ENCODE assay signal across 9 mouse cellular contexts in the genomic region with DNA sequence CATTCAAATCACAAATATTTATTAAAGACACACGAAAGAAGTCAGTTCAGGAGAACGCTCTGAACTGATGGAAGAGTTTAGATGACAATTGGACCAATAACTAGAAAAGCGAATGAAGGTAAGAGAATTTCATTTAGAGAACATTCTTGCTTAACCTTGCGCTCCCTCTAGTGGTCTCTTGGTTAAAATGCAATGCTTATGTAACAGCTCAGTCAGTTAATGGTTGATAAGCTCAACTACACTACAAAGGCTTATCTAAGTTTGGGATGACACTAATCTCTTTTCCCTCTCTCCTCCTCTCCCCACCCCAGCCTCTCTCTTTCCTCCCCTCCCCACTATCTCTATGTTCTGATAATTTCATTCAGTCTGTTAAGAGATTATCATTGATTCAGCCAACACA. TPM values are rescaled to one million over a fixed set of nuclear protein-coding genes. Genes with fewer than 3 reads are reported as not detected.
DNase-seq lines count a peak whose midpoint lies in the region; ATAC-seq and TF ChIP-seq lines count a peak whose summit lies in the region.
"Had no signal": no experiment of that assay in that cellular context is flagged by ENCODE, and none has a peak within 500 bp of the region (broad histone marks: within the 10 kb centered on the region; RNA-seq: fewer than 3 reads in every experiment).

No protein-coding gene starts in this region.

- H3K36me3 ChIP-seq in forebrain, postnatal 0 days (ENCODE audit: insufficient read depth), result no peaks in the 10 kb centered on the region
- H3K36me3 ChIP-seq in forebrain, embryonic 15.5 days, result no peaks in the 10 kb centered on the region
- no peaks in the 10 kb centered on the region for H3K36me3 ChIP-seq in liver, embryonic 14.5 days (replicated peaks; ENCODE audit: control insufficient read depth, insufficient read depth, low read depth)
- H3K36me3 ChIP-seq in stomach, postnatal 0 days (ENCODE audit: control insufficient read depth, insufficient read depth, low read length), result no peaks in the 10 kb centered on the region
- H3K36me3 ChIP-seq: hindbrain, embryonic 15.5 days had no signal

- H3K4me3 ChIP-seq in forebrain, postnatal 0 days (ENCODE audit: low read depth, low read length), result no peak overlapping the region
- H3K4me3 ChIP-seq in forebrain, embryonic 15.5 days, result no peak overlapping the region
- no peak overlapping the region for H3K4me3 ChIP-seq in liver, embryonic 14.5 days (ENCODE audit: insufficient read depth in 1 of 2, low read depth in 2 of 2, low read length in 2 of 2)
- H3K4me3 ChIP-seq in stomach, postnatal 0 days (ENCODE audit: low read depth, low read length), result no peak overlapping the region
- H3K4me3 ChIP-seq: hindbrain, embryonic 15.5 days had no signal

- no peaks in the 10 kb centered on the region for H3K4me1 ChIP-seq in forebrain, postnatal 0 days (ENCODE audit: insufficient read depth)
- H3K4me1 ChIP-seq in forebrain, embryonic 15.5 days, result no peaks in the 10 kb centered on the region
- peaks cover 0 to 3% of the 10 kb centered on the region in 2 experiments; a peak in 1 of 4 replicates for H3K4me1 ChIP-seq in liver, embryonic 14.5 days (replicated peaks; ENCODE audit: control insufficient read depth in 2 of 2, insufficient read depth in 2 of 2, low read length in 1 of 2)
- H3K4me1 ChIP-seq in stomach, postnatal 0 days (replicated peaks; ENCODE audit: control insufficient read depth, insufficient read depth), result no peaks in the 10 kb centered on the region
- H3K4me1 ChIP-seq: hindbrain, embryonic 15.5 days had no signal

- H3K27me3 ChIP-seq in forebrain, postnatal 0 days (ENCODE audit: insufficient read depth, low read length), result no peaks in the 10 kb centered on the region
- no peaks in the 10 kb centered on the region for H3K27me3 ChIP-seq in forebrain, embryonic 15.5 days
- H3K27me3 ChIP-seq in liver, embryonic 14.5 days (ENCODE audit: control insufficient read depth, insufficient read depth, low read length), result no peaks in the 10 kb centered on the region
- no peaks in the 10 kb centered on the region for H3K27me3 ChIP-seq in stomach, postnatal 0 days (ENCODE audit: control insufficient read depth, insufficient read depth, low read length)

- 31% methylated on average over 4 of the region's 4 CpGs for WGBS in forebrain, postnatal 0 days
- WGBS in forebrain, embryonic 15.5 days, result 32% methylated on average over 4 of the region's 4 CpGs
- WGBS in liver, embryonic 14.5 days (ENCODE audit: insufficient replicate concordance), result 25% methylated on average over 4 of the region's 4 CpGs
- 33% methylated on average over 4 of the region's 4 CpGs for WGBS in stomach, postnatal 0 days

- no peaks in the 10 kb centered on the region for H3K9me3 ChIP-seq in forebrain, postnatal 0 days (ENCODE audit: low read length)
- H3K9me3 ChIP-seq in forebrain, embryonic 15.5 days, result no peaks in the 10 kb centered on the region
- H3K9me3 ChIP-seq in liver, embryonic 14.5 days (ENCODE audit: control insufficient read depth, low read length), result no peaks in the 10 kb centered on the region
- H3K9me3 ChIP-seq in stomach, postnatal 0 days (ENCODE audit: control insufficient read depth, low read length), result no peaks in the 10 kb centered on the region
- H3K9me3 ChIP-seq: hindbrain, embryonic 15.5 days had no signal

- DNase-seq in forebrain, postnatal 0 days, result peak; percentile 75
- DNase-seq in liver, embryonic 14.5 days (ENCODE audit: low read depth in 3 of 3, low spot score in 3 of 3), result peak; percentile 41 to 44 (median 42)
- no peak for DNase-seq in liver
- DNase-seq in brain, adult 2 months (ENCODE audit: low read depth, low spot score), result peak; percentile 81
- peak; percentile 16 to 66 for DNase-seq in layer of hippocampus, adult 18-20 months (ENCODE audit: low spot score in 2 of 2)
- no peak for DNase-seq in stomach, postnatal 0 days (ENCODE audit: low spot score)
- no peak for DNase-seq in spleen, postnatal 10 days (ENCODE audit: low spot score in 2 of 2)

- no peak for ATAC-seq in forebrain, postnatal 0 days
- no peak for ATAC-seq in forebrain, embryonic 15.5 days (replicated peaks)
- ATAC-seq in liver, embryonic 14.5 days (ENCODE audit: insufficient read depth), result no peak
- no peak for ATAC-seq in stomach, postnatal 0 days (ENCODE audit: low FRiP score, low TSS enrichment)

- H3K9ac ChIP-seq in forebrain, postnatal 0 days, result no peak overlapping the region
- no peak overlapping the region for H3K9ac ChIP-seq in forebrain, embryonic 15.5 days (replicated peaks)
- H3K9ac ChIP-seq in liver, embryonic 14.5 days (replicated peaks), result no peak overlapping the region
- no peak overlapping the region for H3K9ac ChIP-seq in stomach, postnatal 0 days (ENCODE audit: low read length)
- H3K9ac ChIP-seq: hindbrain, embryonic 15.5 days had no signal

- H3K27ac ChIP-seq in forebrain, postnatal 0 days (ENCODE audit: low read depth, low read length), result no peak overlapping the region
- H3K27ac ChIP-seq in forebrain, embryonic 15.5 days (replicated peaks), result no peak overlapping the region
- no peak overlapping the region for H3K27ac ChIP-seq in liver, embryonic 14.5 days
- H3K27ac ChIP-seq in stomach, postnatal 0 days (replicated peaks), result no peak overlapping the region
- H3K27ac ChIP-seq: hindbrain, embryonic 15.5 days had no signal

- TF ChIP-seq CTCF in forebrain, postnatal 0 days (IDR thresholded peaks at IDR 0.05; ENCODE audit: low read depth), result peak; percentile 76
- peak; percentile 56; the same call in 1 of the 2 replicates for TF ChIP-seq CTCF in liver, embryonic 14.5 days (IDR thresholded peaks at IDR 0.05; ENCODE audit: low read depth)
- peak; percentile 82 for TF ChIP-seq CTCF in stomach, postnatal 0 days (IDR thresholded peaks at IDR 0.05; ENCODE audit: low read depth)

- H3K4me2 ChIP-seq in forebrain, postnatal 0 days (ENCODE audit: low read depth), result no peak overlapping the region
- no peak overlapping the region for H3K4me2 ChIP-seq in forebrain, embryonic 15.5 days (replicated peaks)
- H3K4me2 ChIP-seq in liver, embryonic 14.5 days (ENCODE audit: low read depth), result no peak overlapping the region
- H3K4me2 ChIP-seq in stomach, postnatal 0 days (replicated peaks; ENCODE audit: low read depth), result no peak overlapping the region
- H3K4me2 ChIP-seq: hindbrain, embryonic 15.5 days had no signal

- no peak for TF ChIP-seq EP300 in liver, embryonic 14.5 days (IDR thresholded peaks at IDR 0.05; ENCODE audit: low read depth)
- no peak for TF ChIP-seq EP300 in stomach, postnatal 0 days (optimal IDR thresholded peaks at IDR 0.05)

RNA-seq across cellular contexts. Expression of a gene that starts 26.2 kb away (rescaled TPM):
- total RNA-seq in forebrain, postnatal 0 days (2014; rRNA removed), result 12.7 and 13.5 TPM in 2 replicates
- polyA plus RNA-seq in forebrain, postnatal 0 days (2015; fragmentation: Nextera tagmentation; extraction: Ambion mirVana), result 7.9 and 8.4 TPM in 2 replicates
- 10.3 and 10.8 TPM in 2 replicates for polyA plus RNA-seq in forebrain, embryonic 15.5 days (2015; fragmentation: Nextera tagmentation; extraction: Ambion mirVana)
- polyA plus RNA-seq in liver, embryonic 14.5 days (2012; rRNA removed), result 1.3 and 2.3 TPM in 2 replicates
- polyA plus RNA-seq in liver, embryonic 14.5 days (2014; fragmentation: Nextera tagmentation; extraction: Ambion mirVana), result 0.43 and 0.92 TPM in 2 replicates
- 10 to 100 TPM; 19.6 to 22.1 TPM for total RNA-seq in layer of hippocampus, adult 18-20 months (2021)
- 5.7 and 6.0 TPM in 2 replicates for polyA plus RNA-seq in stomach, postnatal 0 days (2015; fragmentation: Nextera tagmentation; extraction: Ambion mirVana)

Comparison
In these comparisons a context has a peak if more than half of its experiments do, and no peak if none do; other contexts are left out.
1. DNase-seq: peak in forebrain, postnatal 0 days (single experiment), liver, embryonic 14.5 days (3 of 3), brain, adult 2 months (single experiment) and layer of hippocampus, adult 18-20 months (2 of 2); none in liver (single experiment), stomach, postnatal 0 days (single experiment) and spleen, postnatal 10 days (0 of 2).
2. Peak in every context shown above with its lines, with median percentiles within 50 percentile points of each other: CTCF ChIP-seq.